Mouse (Mus musculus) hindbrain, embryonic 14.5 days (tissue): Measurements from ENCODE around the gene Fcgr3. TPM values are rescaled to one million over a fixed set of nuclear protein-coding genes. Genes with fewer than 3 reads are reported as not detected.
A peak's percentile ranks its signal among the peaks of the same experiment; 100 is the strongest.
"Not testable (repeated sequence)": the region's sequence is repeated elsewhere in the genome, so short reads cannot be mapped to it uniquely, and the experiment has no call there.

Experiments used
- ATAC-seq: fragments of 200-750 bp; cut with Nextera tagmentation; 2 replicates; pipeline ENCODE4 v1.8.0; 2017; ENCODE audit warnings: moderate number of reproducible peaks, mild to moderate bottlenecking, moderate TSS enrichment, moderate library complexity; ENCODE audit not compliant: low FRiP score
- DNase-seq: peaks from one replicate; pipeline ENCODE4 v3.0.0-alpha.2; 2015; ENCODE audit warnings: low spot score
- H3K27ac ChIP-seq: fragments of 300-500 bp; sonication (generic); 2 replicates; pipeline ENCODE4 v1.5.1; 2014; ENCODE audit warnings: mild to moderate bottlenecking, moderate library complexity
- H3K27me3 ChIP-seq: fragments of 300-500 bp; sonication (generic); 2 replicates; pipeline ENCODE4 v1.6.1; 2014; ENCODE audit warnings: mild to moderate bottlenecking, low read length, mixed read lengths; ENCODE audit not compliant: control insufficient read depth, insufficient read depth
- H3K36me3 ChIP-seq: fragments of 300-500 bp; sonication (generic); replicated peaks from 2 replicates; pipeline ENCODE4 v1.6.1; 2014; ENCODE audit not compliant: control insufficient read depth, insufficient read depth
- H3K4me1 ChIP-seq: fragments of 300-500 bp; sonication (generic); replicated peaks from 2 replicates; pipeline ENCODE4 v1.6.1; 2014; ENCODE audit warnings: antibody characterized with exemption, low read length, mixed read lengths; ENCODE audit not compliant: control insufficient read depth, insufficient read depth
- H3K4me2 ChIP-seq: fragments of 300-500 bp; sonication (generic); replicated peaks from 2 replicates; pipeline ENCODE4 v1.6.1; 2014; ENCODE audit warnings: mild to moderate bottlenecking, moderate library complexity
- H3K4me3 ChIP-seq: fragments of 300-500 bp; sonication (generic); replicated peaks from 2 replicates; pipeline ENCODE4 v1.5.1; 2014; ENCODE audit warnings: mild to moderate bottlenecking, low read length
- H3K9ac ChIP-seq: fragments of 300-500 bp; sonication (generic); 2 replicates; pipeline ENCODE4 v1.6.1; 2014
- H3K9me3 ChIP-seq: fragments of 300-500 bp; sonication (generic); 2 replicates; pipeline ENCODE4 v1.6.1; 2016; ENCODE audit warnings: low read length; ENCODE audit not compliant: control insufficient read depth
- WGBS: fragments of 180-500 bp; shearing (Covaris S2); extraction: QIAGEN DNeasy Blood & Tissue Kit; methylation state at CpG from one replicate; pipeline ENCODE4 v1.1.7; 2014; 5-methylcytosine and 5-hydroxymethylcytosine counted together
- polyA plus RNA-seq: library from polyadenylated mRNA; unstranded; fragments of >200 nt; fragmentation: Nextera tagmentation; extraction: Ambion mirVana; gene quantifications from 2 replicates; pipeline ENCODE4 v1.2.1, GENCODE M21; 2014

Gene Fcgr3
- polyA plus RNA-seq: 9.6 and 11.6 TPM in 2 replicates

DNA sequence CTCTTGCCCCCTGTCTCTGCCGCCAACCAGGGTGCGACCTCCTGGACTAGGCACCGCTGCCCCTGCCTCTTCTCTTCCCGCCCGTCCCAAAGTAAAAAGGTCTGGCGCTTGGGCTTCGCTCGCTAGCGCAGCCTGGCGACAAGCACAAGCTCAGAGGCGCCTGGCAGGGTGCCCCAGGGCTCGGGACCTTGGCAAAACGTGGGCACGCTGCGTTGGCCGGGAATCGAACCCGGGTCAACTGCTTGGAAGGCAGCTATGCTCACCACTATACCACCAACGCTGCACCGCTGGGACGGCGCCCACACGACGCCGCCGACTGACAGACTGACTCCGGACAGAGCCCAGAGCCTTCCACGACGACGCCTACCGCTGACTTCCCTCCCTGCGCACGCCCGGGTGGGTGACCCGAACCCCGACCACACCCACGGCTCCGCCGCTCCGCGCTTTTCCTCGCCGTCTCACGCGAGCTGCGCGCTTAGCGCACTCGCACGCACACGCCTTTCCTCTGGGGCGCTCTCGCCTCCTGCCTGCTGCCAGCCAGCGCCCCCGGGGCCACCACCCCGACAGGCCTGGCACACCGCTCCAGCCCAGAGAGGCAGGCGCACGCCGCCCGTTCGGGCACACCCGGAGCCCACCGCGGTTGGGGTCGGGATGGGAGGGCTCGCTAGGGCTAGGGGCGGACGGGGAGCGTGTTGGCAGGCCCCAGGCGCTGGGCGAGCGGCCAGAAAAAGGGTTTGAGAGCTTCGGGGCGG is at the start of gene Fcgr3:
Gene Fcgr3, minus strand, starts transcription at position 445 of the 752 bp plus-strand sequence.
- DNase-seq (peak; percentile 69), ATAC-seq (peak; percentile 47)
- 2% methylated on average over 41 of the region's 75 CpGs for WGBS
- not testable (repeated sequence) for H3K9ac ChIP-seq, H3K4me1 ChIP-seq, H3K27ac ChIP-seq, H3K9me3 ChIP-seq, H3K36me3 ChIP-seq
- peak within 1 kb of the TSS; percentile 20 for H3K4me3 ChIP-seq
- peaks cover 35% of the 10 kb centered on the region for H3K27me3 ChIP-seq
- H3K4me2 ChIP-seq: peak within 1 kb of the TSS; percentile 41

GRCm38 (mm10) chr1:171113873-171114299 is 49.2 kb upstream of the Fcgr3 start, which contains the start of gene Cfap126:
TSS of gene Cfap126 (plus strand) at chr1:171113918.
- peaks cover 5% of the 10 kb centered on the region; the same call in 1 of the 2 replicates for H3K4me1 ChIP-seq
- no peaks in the 10 kb centered on the region for H3K36me3 ChIP-seq
- DNase-seq (peak; percentile 28), ATAC-seq (0 out of 2 replicates have a peak, but pooled peaks have one; percentile 6)
- no peaks in the 10 kb centered on the region for H3K27me3 ChIP-seq
- H3K9ac ChIP-seq: peak within 1 kb of the TSS; percentile 61
- peak within 1 kb of the TSS; percentile 56 for H3K27ac ChIP-seq
- H3K4me2 ChIP-seq: peak within 1 kb of the TSS; percentile 81
- no peaks in the 10 kb centered on the region for H3K9me3 ChIP-seq
- peak within 1 kb of the TSS; percentile 38 for H3K4me3 ChIP-seq
- 0% methylated on average over 24 of the region's 24 CpGs for WGBS

DNA sequence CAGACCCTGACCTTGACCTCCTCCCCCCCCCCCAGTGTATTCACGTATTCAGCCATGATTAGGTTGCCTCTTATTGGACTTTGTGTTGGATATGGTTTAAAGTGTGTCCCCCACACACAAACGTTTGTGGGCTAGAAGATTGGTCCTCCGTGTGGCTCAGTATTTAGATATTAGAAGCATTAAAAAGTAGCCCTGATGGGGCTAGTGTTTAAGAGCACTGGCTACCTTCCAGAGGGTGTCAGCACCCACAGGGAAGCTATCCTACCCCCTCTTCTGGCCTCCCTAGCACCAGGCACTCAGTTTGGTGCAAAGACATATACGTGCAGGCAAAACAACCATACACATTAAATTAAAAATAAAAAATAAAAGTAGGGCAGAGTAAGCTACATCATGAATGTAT is 48.3 kb upstream of the Fcgr3 start:
- H3K4me3 ChIP-seq: no peak overlapping the region

DNA sequence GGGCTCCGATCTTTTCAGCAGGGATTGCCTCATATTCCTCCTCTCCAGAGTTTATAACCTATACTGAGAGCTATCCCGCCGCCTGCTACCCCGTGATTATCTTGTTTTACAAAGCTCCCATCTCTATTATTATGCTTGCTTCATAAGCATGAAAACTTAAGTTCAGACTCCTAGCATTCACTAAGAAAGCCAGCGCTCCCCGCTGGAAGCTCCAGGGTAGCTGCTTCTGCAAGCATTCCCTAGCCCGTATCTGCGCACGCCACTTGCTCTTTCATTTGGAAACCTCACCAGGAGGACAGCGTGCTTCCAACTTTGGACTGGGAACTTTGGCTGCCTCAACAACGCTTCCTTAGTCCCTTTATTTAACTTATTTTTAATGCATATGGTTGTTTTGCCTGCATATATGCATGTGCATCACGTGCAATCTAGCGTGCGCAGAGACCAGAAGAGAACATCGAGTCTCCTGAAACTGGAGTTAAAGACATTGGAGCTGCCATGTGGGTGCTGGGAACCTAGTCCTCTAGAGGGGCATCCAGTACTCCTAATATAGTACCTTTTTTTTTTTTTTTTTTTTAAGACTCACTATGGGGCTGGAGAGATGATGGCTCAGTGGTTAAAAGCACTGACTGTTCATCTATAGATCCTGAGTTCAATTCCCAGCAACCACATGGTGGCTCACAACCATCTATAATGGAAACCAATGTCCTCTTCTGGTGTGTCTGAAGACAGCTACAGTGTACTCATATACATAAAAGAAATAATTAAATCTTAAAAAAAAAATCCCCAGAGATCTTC is 47.2 kb upstream of the Fcgr3 start:
- 2% methylated on average over 15 of the region's 15 CpGs for WGBS
- peak overlapping the region; percentile 43 for H3K4me3 ChIP-seq
- H3K4me2 ChIP-seq: peak overlapping the region; percentile 81
- H3K27me3 ChIP-seq: no peaks in the 10 kb centered on the region
- ATAC-seq (no peak), DNase-seq (peak; percentile 51)
- H3K9me3 ChIP-seq: no peaks in the 10 kb centered on the region
- H3K9ac ChIP-seq: peak overlapping the region; percentile 34
- H3K27ac ChIP-seq: no peak overlapping the region
- peaks cover 5% of the 10 kb centered on the region; the same call in 1 of the 2 replicates for H3K4me1 ChIP-seq
- no peaks in the 10 kb centered on the region for H3K36me3 ChIP-seq

More for the DNA sequence above, 48.3 kb upstream of the Fcgr3 start:
- Histone ChIP-seq H3K9me3 (no peaks in the 10 kb centered on the region), H3K27ac (no peak overlapping the region), H3K9ac (no peak overlapping the region), H3K4me1 (peaks cover 5% of the 10 kb centered on the region; the same call in 1 of the 2 replicates), H3K4me2 (peak overlapping the region; percentile 77; the same call in 1 of the 2 replicates), H3K27me3 (no peaks in the 10 kb centered on the region), H3K36me3 (no peaks in the 10 kb centered on the region)
- DNase-seq: no peak
- no peak for ATAC-seq
- 76% methylated on average over 4 of the region's 4 CpGs for WGBS

GRCm38 (mm10) chr1:171111020-171111780 is 46.5 kb upstream of the Fcgr3 start:
- Histone ChIP-seq H3K9me3 (no peaks in the 10 kb centered on the region), H3K36me3 (no peaks in the 10 kb centered on the region), H3K4me1 (peaks cover 5% of the 10 kb centered on the region; the same call in 1 of the 2 replicates), H3K27me3 (no peaks in the 10 kb centered on the region), H3K4me3 (peak overlapping the region; percentile 43), H3K27ac (peak overlapping the region; percentile 85), H3K9ac (peak overlapping the region; percentile 54), H3K4me2 (peak overlapping the region; percentile 81)
- under 1% methylated on average over 38 of the region's 38 CpGs for WGBS
- peak; percentile 99 for DNase-seq
- peak; percentile 92 for ATAC-seq

DNA sequence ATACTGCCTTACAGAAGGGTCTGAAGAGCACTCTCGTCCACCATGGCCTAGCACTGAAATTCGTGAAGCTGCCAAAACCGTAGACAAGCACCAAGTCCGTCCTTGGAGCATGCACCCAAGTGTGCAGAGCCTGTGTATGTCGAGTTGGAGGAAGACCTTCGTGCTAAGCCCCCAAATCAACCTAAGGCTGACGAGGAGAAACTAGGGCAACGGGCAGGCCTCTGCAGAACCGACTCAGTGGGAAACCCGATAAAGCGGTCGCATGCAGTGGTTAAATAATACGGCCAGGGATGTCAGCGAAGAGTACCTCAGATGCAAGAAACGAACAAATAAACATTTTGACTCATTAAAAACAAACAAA is 45.9 kb upstream of the Fcgr3 start:
- Histone ChIP-seq H3K4me2 (peak overlapping the region; percentile 81), H3K27me3 (no peaks in the 10 kb centered on the region), H3K27ac (peak overlapping the region; percentile 85), H3K4me3 (peak overlapping the region; percentile 43), H3K4me1 (peaks cover 5% of the 10 kb centered on the region; the same call in 1 of the 2 replicates), H3K9me3 (no peaks in the 10 kb centered on the region), H3K9ac (peak overlapping the region; percentile 54), H3K36me3 (no peaks in the 10 kb centered on the region)
- no peak for DNase-seq
- WGBS: 9% methylated on average over 15 of the region's 15 CpGs
- ATAC-seq: peak; percentile 64

DNA sequence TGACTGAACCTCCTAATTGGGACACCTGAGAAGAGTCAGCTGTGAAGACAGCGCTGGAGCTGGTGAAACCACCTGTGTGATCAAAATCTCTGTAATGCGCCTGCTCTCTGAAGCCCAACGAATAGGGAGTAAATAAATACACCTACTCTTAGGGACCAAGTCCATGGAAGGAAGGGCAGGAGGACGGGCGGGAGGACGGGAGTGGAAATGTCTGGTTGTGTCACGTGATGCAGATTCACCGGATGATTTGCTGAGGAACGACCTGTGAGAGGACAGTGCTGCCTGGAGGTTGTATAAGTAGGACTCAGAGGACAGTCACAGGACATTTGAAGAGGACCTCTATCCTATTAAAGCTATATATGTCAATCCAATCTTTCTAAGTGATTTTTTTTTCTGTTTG is 44.9 kb upstream of the Fcgr3 start:
- H3K9ac ChIP-seq: no peak overlapping the region
- no peaks in the 10 kb centered on the region for H3K27me3 ChIP-seq
- ATAC-seq (no peak), DNase-seq (no peak)
- H3K4me1 ChIP-seq: peaks cover 5% of the 10 kb centered on the region; the same call in 1 of the 2 replicates
- H3K4me3 ChIP-seq: no peak overlapping the region
- WGBS: 39% methylated on average over 9 of the region's 9 CpGs
- H3K27ac ChIP-seq: no peak overlapping the region
- no peaks in the 10 kb centered on the region for H3K9me3 ChIP-seq
- H3K36me3 ChIP-seq: no peaks in the 10 kb centered on the region
- no peak overlapping the region for H3K4me2 ChIP-seq

DNA sequence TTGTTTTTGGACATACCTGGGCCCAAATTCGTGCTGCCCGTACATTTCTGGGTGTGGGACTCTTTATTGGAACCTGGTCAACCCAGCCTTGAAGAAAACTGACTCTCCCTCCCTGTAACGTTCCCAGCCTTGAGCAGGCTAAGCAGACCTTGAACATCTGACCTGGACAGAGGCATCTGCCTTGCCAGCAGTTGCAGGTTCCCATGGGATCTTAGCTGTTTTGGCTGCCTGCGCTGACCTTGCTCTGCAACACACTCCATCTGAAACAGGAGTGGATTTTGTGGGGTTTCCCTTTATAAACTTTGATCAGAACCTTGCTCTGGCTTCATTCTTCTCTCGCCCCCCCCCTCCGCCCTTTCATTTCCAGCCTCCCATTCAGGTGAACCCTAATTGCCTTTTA is 40.5 kb upstream of the Fcgr3 start:
- Histone ChIP-seq H3K9me3 (no peaks in the 10 kb centered on the region), H3K4me2 (no peak overlapping the region), H3K27me3 (no peaks in the 10 kb centered on the region), H3K36me3 (no peaks in the 10 kb centered on the region), H3K4me1 (0 out of 2 replicates have a peak, but pooled peaks cover 8% of the 10 kb centered on the region), H3K4me3 (no peak overlapping the region), H3K9ac (no peak overlapping the region), H3K27ac (no peak overlapping the region)
- WGBS: 69% methylated on average over 6 of the region's 6 CpGs
- ATAC-seq (no peak), DNase-seq (no peak)
